Mouse (Mus musculus) layer of hippocampus, postnatal 10 days (tissue): ENCODE data around the gene Pex6. TPM values are rescaled to one million over a fixed set of nuclear protein-coding genes. Genes with fewer than 3 reads are reported as not detected.

Experiments
- DNase-seq, 2 experiments: peaks; one replicate each; pipeline ENCODE4 v3.0.0; 2021; ENCODE audit warnings: low spot score in 2 of 2
- total RNA-seq, 2 experiments: library from RNA; stranded (reverse); gene quantifications; 2 replicates each; pipeline ENCODE4 v1.2.3; 2021

Pex6 gene
- total RNA-seq, 2 experiments from 2014 or later: 28.4 to 33.9 TPM

- peak; percentile 81 to 86 for DNase-seq
These were observed 61.4 kb downstream of the Pex6 start, which contains the start of gene 2310039H08Rik for GRCm38 (mm10) chr17:46772404-46773277. 2310039H08Rik (plus strand) TSS chr17:46772635.

- DNase-seq: peak in 1 of 2 experiments; percentile 23
These were observed 62.2 kb downstream of the Pex6 start for GRCm38 (mm10) chr17:46773278-46774130.

GRCm38 (mm10) chr17:46774131-46774472 lies 62.8 kb downstream of the Pex6 start:
- no peak for DNase-seq

GRCm38 (mm10) chr17:46775070-46775469 lies 63.8 kb downstream of the Pex6 start:
- no peak for DNase-seq

Other genes with a start within 250 kb of the Pex6 start
- gene Ttbk1, start 223.8 kb upstream of the Pex6 start, total RNA-seq: 100 to 1,000 TPM; 106 to 107 TPM
- 1 to 10 TPM; 6.0 to 7.6 TPM for gene Dnph1, start 214.8 kb upstream of the Pex6 start, total RNA-seq
- gene Cul9, start 165.1 kb upstream of the Pex6 start, total RNA-seq: 10 to 100 TPM; 42.1 to 52.6 TPM
- 10 to 100 TPM; 46.4 to 53.9 TPM for gene Srf, start 155.3 kb upstream of the Pex6 start, total RNA-seq
- 10 to 100 TPM; 16.4 to 18.9 TPM for gene Ptk7, start 82.0 kb upstream of the Pex6 start, total RNA-seq
- 10 to 100 TPM; 13.4 to 14.0 TPM for gene Klc4, start 65.4 kb upstream of the Pex6 start, total RNA-seq
- gene Mrpl2, start 65.2 kb upstream of the Pex6 start, total RNA-seq: 10 to 100 TPM; 52.4 to 54.0 TPM
- 10 to 100 TPM; 33.6 to 35.0 TPM for gene Cul7, start 61.1 kb upstream of the Pex6 start, total RNA-seq
- gene Rrp36, start 37.1 kb upstream of the Pex6 start, total RNA-seq: 10 to 100 TPM; 18.0 to 20.7 TPM
- 100 to 1,000 TPM; 118 TPM for gene Mea1, start 32.7 kb upstream of the Pex6 start, total RNA-seq
- 100 to 1,000 TPM; 153 to 160 TPM for gene Klhdc3, start 30.5 kb upstream of the Pex6 start, total RNA-seq
- 10 to 100 TPM; 91.8 to 94.1 TPM for gene Ppp2r5d, start 6.4 kb upstream of the Pex6 start, total RNA-seq
- gene Gnmt, start 17.7 kb downstream of the Pex6 start, total RNA-seq: under 1 TPM; 0.33 to 0.59 TPM
- 10 to 100 TPM; 48.2 to 56.3 TPM for gene Cnpy3, start 40.8 kb downstream of the Pex6 start, total RNA-seq
- not detected for gene Ptcra, start 52.2 kb downstream of the Pex6 start, total RNA-seq
- 10 to 100 TPM; 15.0 to 17.1 TPM for gene 2310039H08Rik, start 61.2 kb downstream of the Pex6 start, total RNA-seq
- 10 to 100 TPM; 54.3 to 57.4 TPM for gene Rpl7l1, start 71.2 kb downstream of the Pex6 start, total RNA-seq
- 10 to 100 TPM; 29.7 to 32.8 TPM for gene Bicral, start 147.0 kb downstream of the Pex6 start, total RNA-seq
- gene Tbcc, start 179.2 kb downstream of the Pex6 start, total RNA-seq: 10 to 100 TPM; 39.0 to 47.5 TPM
- under 1 TPM in 1 of 2 experiments, not detected in 1; 0.14 TPM for gene Prph2, start 199.0 kb downstream of the Pex6 start, total RNA-seq